Mouse (Mus musculus) heart, embryonic 14.5 days (tissue): Measurements from ENCODE around the gene Csrp3. TPM values are rescaled to one million over a fixed set of nuclear protein-coding genes. Genes with fewer than 3 reads are reported as not detected.

ENCODE experiments used
- ATAC-seq: fragments of 200-750 bp; cut with Nextera tagmentation; 2 replicates; pipeline ENCODE4 v1.8.0; 2017; ENCODE audit warnings: low read depth, moderate TSS enrichment; ENCODE audit not compliant: insufficient number of reproducible peaks, insufficient read depth, low FRiP score
- H3K27ac ChIP-seq, 2 experiments: fragments of 200-500 bp in 1 of 2; fragments of 300-500 bp in 1 of 2; sonication (generic) in 1 of 2; replicated peaks in 1 of 2; 2 replicates each; pipeline ENCODE4 v1.5.1; 2012 to 2014; ENCODE audit warnings: low read depth in 2 of 2, low read length in 2 of 2, control low read depth in 1 of 2, mild to moderate bottlenecking in 1 of 2, mixed read lengths in 1 of 2; ENCODE audit not compliant: control insufficient read depth in 1 of 2, insufficient read depth in 1 of 2
- H3K27me3 ChIP-seq: fragments of 300-500 bp; sonication (generic); 2 replicates; pipeline ENCODE4 v1.6.1; 2014; ENCODE audit warnings: mild to moderate bottlenecking, low read length, control low read depth; ENCODE audit not compliant: control insufficient read depth, insufficient read depth
- H3K36me3 ChIP-seq: fragments of 300-500 bp; sonication (generic); 2 replicates; pipeline ENCODE4 v1.6.1; 2014; ENCODE audit warnings: mild to moderate bottlenecking, control low read depth, low read length, mixed read lengths; ENCODE audit not compliant: control insufficient read depth, insufficient read depth
- H3K4me1 ChIP-seq, 2 experiments: fragments of 200-500 bp in 1 of 2; fragments of 300-500 bp in 1 of 2; sonication (generic) in 1 of 2; 2 replicates each; pipeline ENCODE4 v1.6.1; 2012 to 2014; ENCODE audit warnings: low read length in 2 of 2, control low read depth in 1 of 2, mixed read lengths in 1 of 2; ENCODE audit not compliant: control insufficient read depth in 2 of 2, insufficient read depth in 2 of 2
- H3K4me2 ChIP-seq: fragments of 300-500 bp; sonication (generic); 2 replicates; pipeline ENCODE4 v1.6.1; 2014; ENCODE audit warnings: mild to moderate bottlenecking, low read length
- H3K4me3 ChIP-seq, 2 experiments: fragments of 200-500 bp in 1 of 2; fragments of 300-500 bp in 1 of 2; sonication (generic) in 1 of 2; 2 replicates each; pipeline ENCODE4 v1.5.1; 2012 to 2014; ENCODE audit warnings: low read length in 2 of 2, mild to moderate bottlenecking in 2 of 2, control low read depth in 1 of 2, low read depth in 1 of 2, moderate library complexity in 1 of 2; ENCODE audit not compliant: control insufficient read depth in 1 of 2, insufficient read depth in 1 of 2
- H3K9ac ChIP-seq: fragments of 300-500 bp; sonication (generic); 2 replicates; pipeline ENCODE4 v1.6.1; 2014; ENCODE audit warnings: mild to moderate bottlenecking, low read length
- H3K9me3 ChIP-seq: fragments of 300-500 bp; sonication (generic); 2 replicates; pipeline ENCODE4 v1.6.1; 2016; ENCODE audit warnings: low read length, control low read depth; ENCODE audit not compliant: control insufficient read depth
- WGBS: fragments of 180-500 bp; shearing (Covaris S2); extraction: QIAGEN DNeasy Blood & Tissue Kit; methylation state at CpG from one replicate; pipeline ENCODE4 v1.1.7; 2014; 5-methylcytosine and 5-hydroxymethylcytosine counted together
- polyA plus RNA-seq: library from polyadenylated mRNA; unstranded; fragments of >200 nt; fragmentation: Nextera tagmentation; extraction: Ambion mirVana; gene quantifications from 2 replicates; pipeline ENCODE4 v1.2.1, GENCODE M21; 2014

Csrp3 gene
- polyA plus RNA-seq, 1 experiment from 2014 or later: 2,129 TPM

GRCm38 (mm10) chr7:48784773-48785523, 62.9 kb downstream of the Csrp3 start:
- H3K4me2 ChIP-seq: no peak overlapping the region
- H3K4me3 ChIP-seq: no peak overlapping the region
- H3K9ac ChIP-seq: no peak overlapping the region
- H3K27ac ChIP-seq: no peak overlapping the region
- H3K27me3 ChIP-seq: no peaks in the 10 kb centered on the region
- H3K4me1 ChIP-seq: peaks cover 2 to 9% of the 10 kb centered on the region in 2 experiments; a peak in 3 of 4 replicates
- no peaks in the 10 kb centered on the region for H3K9me3 ChIP-seq
- H3K36me3 ChIP-seq: no peaks in the 10 kb centered on the region
- WGBS: 72% methylated on average over 11 of the region's 11 CpGs
- ATAC-seq: no peak

- no peaks in the 10 kb centered on the region for H3K27me3 ChIP-seq
- 80% methylated on average over 4 of the region's 4 CpGs for WGBS
- no peak overlapping the region for H3K4me2 ChIP-seq
- H3K27ac ChIP-seq: no peak overlapping the region
- H3K9ac ChIP-seq: no peak overlapping the region
- no peak overlapping the region for H3K4me3 ChIP-seq
- H3K36me3 ChIP-seq: no peaks in the 10 kb centered on the region
- no peak for ATAC-seq
- no peaks in the 10 kb centered on the region for H3K9me3 ChIP-seq
- H3K4me1 ChIP-seq: no peaks in the 10 kb centered on the region
These were observed 65.4 kb downstream of the Csrp3 start for GRCm38 (mm10) chr7:48782432-48782831.

Other genes starting within 250 kb of the Csrp3 start
- gene Mrgprb3, start 204.2 kb downstream of the Csrp3 start, polyA plus RNA-seq: not detected in 2 replicates
- 34.6 and 36.2 TPM in 2 replicates for gene Zdhhc13, start 59.0 kb downstream of the Csrp3 start, polyA plus RNA-seq
- gene E2f8, start 33.6 kb upstream of the Csrp3 start, polyA plus RNA-seq: 16.6 and 16.9 TPM in 2 replicates
- 34.9 and 37.7 TPM in 2 replicates for gene Nav2, start 60.7 kb upstream of the Csrp3 start, polyA plus RNA-seq